Mouse (Mus musculus): ENCODE data around the gene Sept11. TPM values are rescaled to one million over a fixed set of nuclear protein-coding genes. Genes with fewer than 3 reads are reported as not detected.

Gene Sept11
- total RNA-seq (2014; fragmentation: Nextera tagmentation): 89.0 and 103 TPM in 2 replicates
- total RNA-seq (2017): 67.7 and 70.7 TPM in 2 replicates

GRCm38 (mm10) chr5:93092857-93093622 is at the start of gene Sept11:
Gene Sept11 (plus strand): TSS chr5:93093437.
- peak; percentile 60 for ATAC-seq (replicated peaks; ENCODE audit: poor library complexity, severe bottlenecking)

DNA sequence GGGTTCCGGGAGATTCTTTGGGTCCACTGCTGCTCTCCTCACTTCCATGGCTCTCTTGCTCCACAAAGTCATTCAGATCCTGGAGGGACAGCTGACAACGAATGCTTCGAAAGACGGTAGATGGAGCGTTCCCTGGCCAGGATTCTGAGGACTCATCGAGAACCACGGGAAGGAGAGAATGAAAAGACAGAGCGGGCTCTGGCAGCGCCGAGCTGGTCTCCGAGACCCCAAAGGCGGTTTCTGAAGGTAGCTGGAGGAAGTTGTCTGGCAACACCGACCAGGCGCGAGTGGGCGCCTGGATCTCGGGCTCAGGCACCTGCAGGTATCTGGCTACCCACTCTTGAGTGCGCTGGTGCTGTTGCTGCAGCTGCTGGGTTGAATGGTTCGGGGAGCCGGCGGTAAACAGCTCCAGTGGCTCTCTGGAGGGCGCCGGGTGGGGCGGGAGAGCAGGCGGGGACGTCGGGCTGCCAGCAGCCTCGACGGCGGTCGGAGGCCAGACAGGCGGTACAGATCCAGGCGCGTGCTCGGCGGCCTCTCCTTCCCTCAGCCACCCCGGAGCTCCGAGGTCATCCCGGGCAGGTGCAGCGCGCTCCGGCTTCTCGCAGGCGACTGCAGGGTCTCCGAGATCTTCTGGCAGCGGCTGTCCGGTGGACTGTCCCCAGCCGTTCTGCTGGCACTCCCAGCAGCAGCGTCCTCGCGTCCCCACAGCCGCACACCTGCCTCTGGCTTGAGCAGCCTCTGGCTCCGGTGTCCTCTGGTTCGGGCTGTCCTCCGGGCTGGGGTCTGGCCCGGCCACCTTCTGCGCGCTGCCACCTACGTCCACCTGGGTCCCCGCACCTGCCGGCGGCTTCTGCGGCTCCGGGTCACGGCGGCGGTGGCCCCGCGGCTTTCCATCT is 49.3 kb upstream of the Sept11 start:
- ATAC-seq (replicated peaks; ENCODE audit: poor library complexity, severe bottlenecking): peak; percentile 23; the same call in 1 of the 2 replicates

- peak; percentile 71 for ATAC-seq (replicated peaks; ENCODE audit: poor library complexity, severe bottlenecking)
Observed at GRCm38 (mm10) chr5:93044584-93045370, 48.5 kb upstream of the Sept11 start, which contains the start of gene Sowahb. Gene Sowahb (minus strand): TSS chr5:93045022.

GRCm38 (mm10) chr5:93045371-93045714 is 47.9 kb upstream of the Sept11 start:
- no peak for ATAC-seq (replicated peaks; ENCODE audit: poor library complexity, severe bottlenecking)

- no peak for ATAC-seq (replicated peaks; ENCODE audit: poor library complexity, severe bottlenecking)
Observed at GRCm38 (mm10) chr5:93046306-93046845, 46.9 kb upstream of the Sept11 start.

- no peak for ATAC-seq (replicated peaks; ENCODE audit: poor library complexity, severe bottlenecking)
Observed at GRCm38 (mm10) chr5:93048481-93049240, 44.6 kb upstream of the Sept11 start.

DNA sequence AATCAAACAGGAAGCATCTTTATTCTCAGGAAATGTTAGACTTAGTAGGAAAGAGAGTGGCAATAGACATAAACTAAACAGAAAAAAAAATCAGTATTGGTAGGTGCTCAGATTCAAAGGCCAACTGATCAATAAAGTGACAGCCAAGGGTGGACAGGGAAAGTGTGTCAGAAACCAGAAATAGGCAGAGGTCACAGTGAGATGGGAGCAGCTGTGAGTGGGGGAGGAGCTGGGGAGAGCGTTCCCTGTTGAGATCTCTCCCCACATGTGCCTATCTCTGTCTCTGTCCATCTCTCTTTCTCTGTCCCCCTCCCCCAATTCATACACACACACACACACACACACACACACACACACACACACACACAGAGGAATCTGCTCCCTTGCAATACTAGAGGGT is 43.3 kb upstream of the Sept11 start:
- no peak for ATAC-seq (replicated peaks; ENCODE audit: poor library complexity, severe bottlenecking)

DNA sequence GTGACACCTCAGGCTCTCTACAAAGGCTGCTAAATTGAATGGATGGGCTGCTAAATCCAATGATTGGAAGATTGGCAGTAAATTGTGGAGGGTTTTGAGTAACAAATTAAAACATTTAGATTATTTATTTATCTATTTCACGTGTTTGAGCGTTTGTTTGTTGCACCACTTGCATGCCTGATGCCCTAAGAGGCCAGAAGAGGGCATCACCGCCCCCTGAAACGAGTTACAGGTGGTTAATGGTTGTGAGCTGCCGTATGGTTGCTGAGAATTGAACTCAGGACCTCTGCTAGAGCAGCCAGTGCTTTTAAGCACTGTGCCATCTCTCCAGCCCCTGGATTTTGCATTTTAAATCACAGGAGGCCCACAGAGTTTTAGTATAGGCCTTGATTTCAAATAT is 42.2 kb upstream of the Sept11 start:
- no peak for ATAC-seq (replicated peaks; ENCODE audit: poor library complexity, severe bottlenecking)

DNA sequence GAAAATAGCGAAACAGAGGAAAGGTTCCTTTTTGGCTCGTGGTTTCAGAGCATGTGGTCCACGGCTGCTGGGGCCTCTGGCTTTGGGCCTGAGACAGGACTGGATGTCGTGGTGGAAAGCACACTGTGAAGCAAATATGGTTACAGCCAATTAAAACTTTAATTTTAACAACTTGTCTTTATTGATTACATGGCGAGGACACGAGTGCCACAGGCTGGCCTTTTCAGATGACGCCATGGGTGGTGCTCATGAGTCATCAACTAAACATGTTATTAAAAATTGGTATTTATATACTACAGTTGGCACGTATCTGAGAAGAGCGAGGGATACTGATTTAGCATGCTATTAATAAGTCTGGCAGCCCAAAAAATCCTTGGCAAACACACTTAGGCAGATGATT is 41.3 kb upstream of the Sept11 start:
- ATAC-seq (replicated peaks; ENCODE audit: poor library complexity, severe bottlenecking): no peak

GRCm38 (mm10) chr5:93053606-93054397 is 39.4 kb upstream of the Sept11 start:
- no peak for ATAC-seq (replicated peaks; ENCODE audit: poor library complexity, severe bottlenecking)

GRCm38 (mm10) chr5:93060865-93061264 is 32.4 kb upstream of the Sept11 start:
- no peak for ATAC-seq (replicated peaks; ENCODE audit: poor library complexity, severe bottlenecking)

DNA sequence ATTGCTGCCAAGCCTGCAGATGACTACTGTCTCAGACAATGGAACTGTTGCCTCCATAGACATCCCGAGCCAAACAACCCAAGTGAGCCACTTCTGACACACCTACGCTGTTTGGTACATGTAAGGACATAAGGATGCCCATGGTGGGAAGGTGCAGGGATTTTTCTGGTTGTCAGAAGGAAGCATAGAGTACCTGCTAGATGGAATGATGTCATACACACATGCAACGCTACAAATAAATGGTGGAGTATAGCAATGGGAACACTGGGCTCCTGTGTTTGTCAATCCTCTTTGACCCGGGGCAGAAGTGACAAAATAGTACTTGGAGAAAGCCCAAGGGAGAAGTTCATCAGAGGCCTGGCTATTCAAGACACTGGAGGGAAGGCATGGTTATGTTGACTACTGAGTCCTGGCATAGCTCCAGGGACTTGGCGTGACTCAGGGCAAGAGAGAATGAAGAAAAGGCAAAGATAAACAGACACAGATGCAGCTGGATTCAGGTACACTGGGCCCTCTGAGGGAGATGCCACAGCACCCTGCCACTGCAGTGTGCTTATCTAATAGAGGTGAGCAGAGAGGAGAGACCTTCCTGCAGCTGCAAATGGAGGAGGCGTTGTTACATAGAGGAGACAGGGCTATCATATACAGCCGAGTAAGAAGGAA is 15.4 kb upstream of the Sept11 start:
- no peak for ATAC-seq (replicated peaks; ENCODE audit: poor library complexity, severe bottlenecking)

DNA sequence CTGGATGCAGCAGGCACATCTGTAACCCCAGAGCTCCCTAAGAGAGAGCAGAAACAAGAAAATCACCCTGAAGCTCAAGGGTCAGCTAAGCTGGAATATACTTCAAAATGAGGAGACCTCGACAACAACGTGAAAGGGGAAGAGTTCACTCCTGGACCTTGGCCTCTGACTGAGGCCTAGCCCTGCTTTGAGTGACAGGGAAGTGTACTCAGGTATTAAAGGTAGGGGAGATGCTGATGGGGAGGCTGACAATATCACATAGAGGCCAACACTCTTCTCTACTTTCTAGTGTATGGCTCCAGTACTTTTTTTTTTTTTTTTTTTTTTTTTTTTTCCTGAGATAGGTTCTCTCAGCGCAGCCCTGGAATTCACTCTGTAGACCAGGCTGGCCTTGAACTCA is 13.6 kb upstream of the Sept11 start:
- ATAC-seq (replicated peaks; ENCODE audit: poor library complexity, severe bottlenecking): no peak

GRCm38 (mm10) chr5:93085015-93085598 is 8.1 kb upstream of the Sept11 start:
- ATAC-seq (replicated peaks; ENCODE audit: poor library complexity, severe bottlenecking): no peak

GRCm38 (mm10) chr5:93085900-93086299 is 7.3 kb upstream of the Sept11 start:
- peak; percentile 91 for ATAC-seq (replicated peaks; ENCODE audit: poor library complexity, severe bottlenecking)

DNA sequence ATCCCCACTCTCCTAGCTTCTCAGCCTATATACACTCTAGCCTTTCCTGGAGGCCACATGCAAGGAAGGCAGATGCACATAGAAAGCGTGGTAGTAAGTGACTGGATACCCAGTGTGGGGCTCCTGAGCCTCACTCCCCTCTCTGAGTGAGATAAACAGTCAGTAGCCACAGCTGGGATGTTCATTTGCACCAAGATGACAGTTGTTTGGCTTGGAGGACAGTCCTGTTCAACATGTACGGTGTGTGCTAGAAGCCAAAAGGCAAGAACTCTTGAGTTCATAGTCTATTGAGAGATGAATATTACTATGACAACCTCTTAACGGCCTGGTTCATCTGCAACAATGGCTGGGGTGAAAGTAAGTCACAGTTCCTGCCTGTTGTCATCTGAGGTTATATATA is 2.0 kb upstream of the Sept11 start:
- ATAC-seq (replicated peaks; ENCODE audit: poor library complexity, severe bottlenecking): no peak

- ATAC-seq (replicated peaks; ENCODE audit: poor library complexity, severe bottlenecking): peak; percentile 26
Observed at GRCm38 (mm10) chr5:93092147-93092781, 973 bp upstream of the Sept11 start.

Data from granulocyte monocyte progenitor cell, adult 5-6 weeks (primary cell).